Mouse (Mus musculus) testis, postnatal 10 days (tissue): ENCODE data around the gene Use1.
A peak's percentile ranks its signal among the peaks of the same experiment; 100 is the strongest.

Experiments used
- DNase-seq: peaks from one replicate; pipeline ENCODE4 v3.0.0; 2021; ENCODE audit warnings: low spot score

The Use1 gene

DNA sequence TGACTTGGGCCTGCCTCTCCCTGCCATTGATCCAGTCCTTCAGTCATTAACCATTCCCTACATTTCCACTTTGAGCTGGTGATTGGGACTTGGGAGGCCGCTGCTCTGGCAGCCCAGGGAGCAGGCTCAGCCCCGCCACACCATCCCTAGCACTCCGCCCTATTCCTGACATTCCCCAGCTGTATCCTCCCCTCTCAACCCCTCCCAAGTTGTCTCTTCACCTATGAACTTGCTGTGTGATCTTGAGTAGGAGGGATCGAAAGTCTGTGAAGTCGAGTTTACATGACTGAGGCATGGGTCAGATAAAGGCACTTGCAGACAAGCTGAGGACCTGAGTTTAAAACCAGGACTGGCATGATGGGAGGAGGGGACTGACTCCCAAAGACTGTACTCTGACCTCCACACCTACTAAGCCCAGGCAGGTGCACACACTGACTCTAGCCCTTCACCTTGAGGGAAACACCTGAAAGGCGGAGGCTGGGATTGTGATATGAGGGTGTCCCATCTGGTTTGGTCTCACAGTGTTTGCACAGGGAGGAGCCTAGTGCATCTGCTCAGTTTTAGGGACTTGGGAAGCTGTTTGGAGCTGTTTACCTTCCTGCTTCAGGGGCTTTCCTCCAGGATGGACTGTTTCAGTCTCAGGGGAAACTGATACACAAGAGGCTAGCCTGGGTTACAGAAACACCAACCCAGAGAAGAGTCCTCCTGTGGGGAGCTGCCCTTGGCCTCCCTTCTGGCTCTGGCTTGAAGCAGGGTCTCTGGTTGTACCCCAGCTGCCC lies 36.6 kb downstream of the Use1 start:
- peak; percentile 32 for DNase-seq

DNA sequence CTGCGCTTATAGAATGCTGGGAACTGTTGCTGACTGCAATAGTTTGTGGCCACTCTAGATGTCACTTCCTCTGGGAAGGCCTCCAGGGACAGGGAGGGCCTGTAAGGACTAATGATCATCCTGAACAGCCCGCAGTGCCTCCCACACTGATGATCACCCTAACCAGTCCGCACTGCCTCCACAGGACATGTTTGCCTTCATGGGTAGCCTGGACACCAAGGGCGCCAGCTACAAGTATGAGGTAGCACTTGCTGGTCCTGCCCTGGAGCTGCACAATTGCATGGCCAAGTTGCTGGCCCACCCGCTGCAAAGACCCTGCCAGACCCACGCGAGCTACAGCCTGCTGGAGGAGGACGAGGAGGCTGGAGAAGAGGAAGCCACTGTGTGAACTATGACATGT lies 37.4 kb downstream of the Use1 start:
- no peak for DNase-seq

DNA sequence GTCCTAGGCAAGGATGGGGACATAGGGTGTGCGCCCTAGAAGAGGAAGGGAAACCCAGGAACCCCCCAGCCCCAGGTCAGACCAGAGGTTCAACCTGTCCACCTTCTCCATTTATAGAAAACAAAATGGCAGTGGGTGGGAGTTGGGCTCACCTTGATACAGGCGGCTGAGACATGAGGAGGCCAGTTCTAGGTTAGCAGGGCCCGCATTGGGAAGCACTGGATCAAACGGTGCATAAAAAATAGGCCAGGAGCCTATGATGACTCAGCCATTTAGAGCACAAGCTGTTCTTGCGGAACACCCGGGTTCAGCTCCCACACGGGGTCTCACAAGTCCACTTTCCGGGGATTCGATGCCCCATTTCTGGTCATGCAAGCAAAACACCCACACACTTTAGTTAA lies 38.3 kb downstream of the Use1 start:
- DNase-seq = no peak

GRCm38 (mm10) chr8:71405401-71406098 lies 38.9 kb downstream of the Use1 start, which contains the start of gene Ankle1:
Ankle1 (plus strand) TSS chr8:71406010.
- peak; percentile 99 for DNase-seq

DNA sequence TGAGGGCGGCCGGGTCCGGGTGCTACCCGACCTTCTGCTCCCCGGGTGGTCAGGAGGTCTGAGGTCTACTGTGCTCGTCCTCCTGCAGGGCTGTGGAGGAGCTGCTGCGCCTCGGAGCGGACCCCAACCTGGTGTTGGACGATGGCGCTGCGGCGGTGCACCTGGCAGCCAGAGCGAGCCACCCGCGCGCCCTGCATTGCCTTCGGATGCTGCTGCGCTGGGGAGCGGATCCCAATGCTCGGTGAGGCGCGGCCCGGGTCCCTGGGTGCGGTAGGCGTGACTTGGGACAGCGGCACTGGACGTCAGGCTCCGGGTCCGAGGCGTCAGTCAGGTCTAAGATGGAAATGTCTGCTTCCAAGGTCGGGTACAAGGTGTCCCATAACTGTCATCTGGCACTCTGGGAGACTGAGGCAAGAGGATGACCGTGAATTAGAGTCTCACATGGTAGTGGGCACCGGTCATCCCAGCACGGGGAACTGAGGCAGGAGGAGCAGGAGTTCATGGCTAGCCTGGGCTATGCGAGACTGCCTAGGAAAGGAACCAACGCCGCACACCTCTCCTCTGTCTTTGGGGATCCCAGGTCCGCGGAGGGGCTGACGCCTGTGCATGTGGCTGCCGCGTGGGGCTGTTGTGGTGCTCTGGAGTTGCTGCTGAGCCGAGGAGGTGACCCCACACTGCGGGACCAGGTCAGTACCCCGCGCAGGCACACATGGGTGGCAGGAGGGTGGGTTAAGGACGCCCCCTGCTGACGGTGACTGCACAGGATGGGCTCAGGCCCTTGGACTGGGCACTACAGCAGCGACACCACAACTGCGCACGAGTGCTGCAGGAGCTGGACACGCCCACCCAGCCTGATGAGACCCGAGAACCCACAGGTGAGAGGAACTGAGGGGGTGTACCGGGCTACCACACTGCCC lies 39.7 kb downstream of the Use1 start:
- DNase-seq = peak; percentile 82

- DNase-seq = no peak
These were observed 40.8 kb downstream of the Use1 start for GRCm38 (mm10) chr8:71407441-71407840.

DNA sequence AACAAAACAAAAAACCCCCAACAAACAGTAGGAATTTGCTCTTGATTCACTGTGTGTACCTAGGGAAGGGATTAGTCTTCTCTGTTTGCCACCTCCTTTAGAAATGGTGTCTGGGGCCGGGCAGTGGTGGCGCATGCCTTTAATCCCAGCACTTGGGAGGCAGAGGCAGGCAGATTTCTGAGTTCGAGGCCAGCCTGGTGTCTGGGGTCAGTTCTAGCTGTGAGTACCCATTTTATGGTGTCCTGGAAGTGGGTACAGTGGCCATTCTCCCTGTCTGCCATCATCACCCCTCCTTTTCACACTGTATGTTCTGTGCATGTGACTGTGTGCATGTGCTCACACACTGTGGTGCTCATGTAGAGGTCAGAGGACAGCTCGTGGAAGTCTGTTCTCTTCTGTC lies 41.6 kb downstream of the Use1 start:
- DNase-seq = no peak

DNA sequence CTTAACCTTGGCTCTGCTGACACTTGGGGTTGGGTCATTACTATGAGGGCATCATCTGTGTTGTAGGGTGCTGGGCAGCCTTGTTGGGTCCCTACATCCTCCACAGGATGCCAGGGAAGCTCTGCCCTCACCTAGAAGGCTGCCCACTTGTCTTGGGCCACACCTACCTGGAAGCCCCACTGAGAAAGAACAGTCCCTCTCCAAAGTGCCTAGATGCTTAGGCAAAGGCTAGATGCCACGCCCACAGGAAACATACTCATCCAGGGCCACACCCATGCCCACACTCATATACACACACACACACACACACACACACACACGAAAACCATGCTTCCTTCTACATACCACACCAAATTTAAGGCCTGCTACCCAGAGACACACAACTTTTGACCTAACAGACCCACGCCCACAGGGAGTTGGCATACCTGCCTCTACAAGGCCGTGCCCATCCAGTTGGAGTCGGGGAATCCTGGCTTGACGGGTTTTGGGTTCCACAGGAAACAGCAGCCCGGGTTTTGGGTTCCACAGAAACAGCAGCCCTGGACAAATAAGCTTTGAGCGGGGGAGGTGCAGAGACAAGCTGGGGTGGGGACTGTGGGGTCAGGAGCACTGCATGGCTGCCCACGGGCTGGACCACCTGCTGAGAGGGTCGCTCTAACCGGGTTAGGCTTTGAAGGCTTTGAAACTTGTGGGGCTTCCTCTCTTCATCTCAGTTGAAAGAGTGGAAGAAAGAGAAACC lies 45.1 kb downstream of the Use1 start:
- no peak for DNase-seq
